Mouse (Mus musculus): ENCODE results near the gene Pla2g16. TPM values are rescaled to one million over a fixed set of nuclear protein-coding genes. Genes with fewer than 3 reads are reported as not detected.

The Pla2g16 gene
- 6.0 and 8.6 TPM in 2 replicates for polyA plus RNA-seq (2015; fragmentation: Nextera tagmentation; extraction: Ambion mirVana)

- Histone ChIP-seq H3K4me3 (ENCODE audit: low read length) (peak within 1 kb of the TSS; percentile 47), H3K4me1 (ENCODE audit: control insufficient read depth, insufficient read depth, low read depth, low read length) (peaks cover 6% of the 10 kb centered on the region; the same call in 1 of the 2 replicates), H3K27ac (ENCODE audit: low read depth, low read length) (no peak within 1 kb of the TSS), H3K9ac (ENCODE audit: low read depth, low read length) (peak within 1 kb of the TSS; percentile 59), H3K36me3 (ENCODE audit: control insufficient read depth, insufficient read depth, low read length) (no peaks in the 10 kb centered on the region), H3K4me2 (ENCODE audit: low read length) (peak within 1 kb of the TSS; percentile 71), H3K27me3 (replicated peaks; ENCODE audit: control insufficient read depth, insufficient read depth, low read length) (peaks cover 2% of the 10 kb centered on the region; the same call in 1 of the 2 replicates), H3K9me3 (ENCODE audit: control insufficient read depth, low read length) (no peaks in the 10 kb centered on the region)
- 1% methylated on average over 27 of the region's 27 CpGs for WGBS
- peak; percentile 82 for ATAC-seq
These were observed at the start of gene Pla2g16 for GRCm38 (mm10) chr19:7557328-7557822. Pla2g16 (plus strand) TSS chr19:7557459.

DNA sequence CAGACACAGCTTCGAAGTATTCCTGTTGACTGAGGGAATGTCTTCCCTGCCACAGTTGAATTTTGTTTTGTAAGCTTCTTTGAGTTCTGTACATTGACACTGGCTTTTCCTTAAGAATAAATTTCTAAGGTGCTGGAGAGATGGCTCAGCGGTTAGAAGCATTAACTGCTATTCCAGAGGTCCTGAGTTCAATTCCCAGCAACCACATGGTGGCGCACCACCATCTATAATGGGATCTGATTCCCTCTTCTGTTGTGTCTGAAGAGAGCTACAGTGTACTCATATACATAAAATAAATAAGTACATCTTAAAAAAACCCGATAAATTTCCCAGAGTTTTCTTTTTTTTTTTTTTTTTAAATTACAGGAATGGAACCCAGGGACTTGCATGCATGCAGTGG, 49.2 kb upstream of the Pla2g16 start:
- no peak for ATAC-seq
- Histone ChIP-seq H3K27ac (ENCODE audit: low read depth, low read length) (no peak overlapping the region), H3K36me3 (ENCODE audit: control insufficient read depth, insufficient read depth, low read length) (peaks cover 8% of the 10 kb centered on the region), H3K9me3 (ENCODE audit: control insufficient read depth, low read length) (no peaks in the 10 kb centered on the region), H3K4me3 (ENCODE audit: low read length) (no peak overlapping the region), H3K9ac (ENCODE audit: low read depth, low read length) (no peak overlapping the region), H3K27me3 (replicated peaks; ENCODE audit: control insufficient read depth, insufficient read depth, low read length) (no peaks in the 10 kb centered on the region), H3K4me1 (ENCODE audit: control insufficient read depth, insufficient read depth, low read depth, low read length) (no peaks in the 10 kb centered on the region), H3K4me2 (ENCODE audit: low read length) (no peak overlapping the region)
- WGBS = 71% methylated on average over 4 of the region's 4 CpGs

GRCm38 (mm10) chr19:7516437-7516836, 40.8 kb upstream of the Pla2g16 start:
- H3K4me1 ChIP-seq (ENCODE audit: control insufficient read depth, insufficient read depth, low read depth, low read length) = no peaks in the 10 kb centered on the region
- no peak overlapping the region for H3K9ac ChIP-seq (ENCODE audit: low read depth, low read length)
- H3K4me2 ChIP-seq (ENCODE audit: low read length) = no peak overlapping the region
- H3K27ac ChIP-seq (ENCODE audit: low read depth, low read length) = no peak overlapping the region
- no peak overlapping the region for H3K4me3 ChIP-seq (ENCODE audit: low read length)
- H3K27me3 ChIP-seq (replicated peaks; ENCODE audit: control insufficient read depth, insufficient read depth, low read length) = no peaks in the 10 kb centered on the region
- H3K9me3 ChIP-seq (ENCODE audit: control insufficient read depth, low read length) = no peaks in the 10 kb centered on the region
- no peak for ATAC-seq
- 94% methylated on average over 1 of the region's 1 CpGs for WGBS
- H3K36me3 ChIP-seq (ENCODE audit: control insufficient read depth, insufficient read depth, low read length) = peaks cover 7% of the 10 kb centered on the region

- Histone ChIP-seq H3K4me3 (ENCODE audit: low read length) (no peak overlapping the region), H3K9ac (ENCODE audit: low read depth, low read length) (no peak overlapping the region), H3K4me2 (ENCODE audit: low read length) (no peak overlapping the region), H3K4me1 (ENCODE audit: control insufficient read depth, insufficient read depth, low read depth, low read length) (no peaks in the 10 kb centered on the region), H3K9me3 (ENCODE audit: control insufficient read depth, low read length) (0 out of 2 replicates have a peak, but pooled peaks cover 2% of the 10 kb centered on the region), H3K36me3 (ENCODE audit: control insufficient read depth, insufficient read depth, low read length) (peaks cover 17% of the 10 kb centered on the region), H3K27ac (ENCODE audit: low read depth, low read length) (no peak overlapping the region), H3K27me3 (replicated peaks; ENCODE audit: control insufficient read depth, insufficient read depth, low read length) (no peaks in the 10 kb centered on the region)
- 95% methylated on average over 3 of the region's 3 CpGs for WGBS
- ATAC-seq = no peak
These were observed 35.6 kb upstream of the Pla2g16 start for GRCm38 (mm10) chr19:7521619-7522018.

DNA sequence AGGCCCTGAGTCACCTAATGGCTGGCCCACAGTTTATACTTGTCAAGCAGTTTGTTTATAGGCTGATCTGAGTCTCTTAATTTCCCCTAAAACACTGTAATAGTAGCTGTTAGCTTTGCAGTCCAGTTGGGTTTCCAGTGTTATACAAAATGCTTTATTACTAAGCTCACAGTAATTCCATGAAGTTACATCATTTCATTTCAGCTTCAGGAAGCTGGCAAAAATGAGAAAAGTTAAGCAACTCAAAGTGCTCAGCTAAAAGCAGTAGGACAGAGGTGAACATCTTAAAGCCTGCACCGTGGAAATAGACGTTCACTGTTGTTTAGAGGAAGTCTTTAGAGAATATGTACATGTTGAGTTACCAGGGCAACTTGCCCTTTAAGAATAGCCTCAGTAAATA, 34.4 kb upstream of the Pla2g16 start:
- no peak overlapping the region for H3K4me3 ChIP-seq (ENCODE audit: low read length)

DNA sequence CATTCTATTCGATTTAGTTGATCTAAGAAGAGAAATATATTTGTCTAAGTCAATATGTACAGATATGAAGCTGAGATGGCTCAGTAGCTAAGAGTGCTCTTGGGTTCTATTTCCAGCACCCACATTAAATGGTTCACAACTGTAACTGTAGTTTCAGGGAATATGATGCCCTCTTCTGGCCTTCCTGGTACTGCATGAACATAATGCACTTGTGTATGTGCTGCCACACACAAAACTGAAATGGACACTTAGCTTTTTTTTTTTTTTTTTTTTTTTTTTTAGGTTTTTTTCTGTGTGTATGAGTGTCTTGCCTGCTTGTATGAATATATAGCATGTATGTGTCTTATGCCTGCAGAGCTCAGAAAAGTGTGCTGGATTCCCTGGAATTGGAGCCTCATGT, 34.0 kb upstream of the Pla2g16 start:
- no peak overlapping the region for H3K9ac ChIP-seq (ENCODE audit: low read depth, low read length)
- no peaks in the 10 kb centered on the region for H3K4me1 ChIP-seq (ENCODE audit: control insufficient read depth, insufficient read depth, low read depth, low read length)
- no peak overlapping the region for H3K4me3 ChIP-seq (ENCODE audit: low read length)
- H3K27ac ChIP-seq (ENCODE audit: low read depth, low read length) = no peak overlapping the region
- H3K36me3 ChIP-seq (ENCODE audit: control insufficient read depth, insufficient read depth, low read length) = peaks cover 17% of the 10 kb centered on the region
- ATAC-seq = no peak
- H3K9me3 ChIP-seq (ENCODE audit: control insufficient read depth, low read length) = 0 out of 2 replicates have a peak, but pooled peaks cover 2% of the 10 kb centered on the region
- H3K4me2 ChIP-seq (ENCODE audit: low read length) = no peak overlapping the region
- WGBS = 100% methylated on average over 1 of the region's 1 CpGs
- no peaks in the 10 kb centered on the region for H3K27me3 ChIP-seq (replicated peaks; ENCODE audit: control insufficient read depth, insufficient read depth, low read length)

More for the DNA sequence above, 34.4 kb upstream of the Pla2g16 start:
- Histone ChIP-seq H3K4me2 (ENCODE audit: low read length) (no peak overlapping the region), H3K27ac (ENCODE audit: low read depth, low read length) (no peak overlapping the region), H3K27me3 (replicated peaks; ENCODE audit: control insufficient read depth, insufficient read depth, low read length) (no peaks in the 10 kb centered on the region), H3K9me3 (ENCODE audit: control insufficient read depth, low read length) (0 out of 2 replicates have a peak, but pooled peaks cover 2% of the 10 kb centered on the region), H3K4me1 (ENCODE audit: control insufficient read depth, insufficient read depth, low read depth, low read length) (no peaks in the 10 kb centered on the region), H3K36me3 (ENCODE audit: control insufficient read depth, insufficient read depth, low read length) (peaks cover 17% of the 10 kb centered on the region), H3K9ac (ENCODE audit: low read depth, low read length) (no peak overlapping the region)
- ATAC-seq = no peak
- 90% methylated on average over 2 of the region's 2 CpGs for WGBS

DNA sequence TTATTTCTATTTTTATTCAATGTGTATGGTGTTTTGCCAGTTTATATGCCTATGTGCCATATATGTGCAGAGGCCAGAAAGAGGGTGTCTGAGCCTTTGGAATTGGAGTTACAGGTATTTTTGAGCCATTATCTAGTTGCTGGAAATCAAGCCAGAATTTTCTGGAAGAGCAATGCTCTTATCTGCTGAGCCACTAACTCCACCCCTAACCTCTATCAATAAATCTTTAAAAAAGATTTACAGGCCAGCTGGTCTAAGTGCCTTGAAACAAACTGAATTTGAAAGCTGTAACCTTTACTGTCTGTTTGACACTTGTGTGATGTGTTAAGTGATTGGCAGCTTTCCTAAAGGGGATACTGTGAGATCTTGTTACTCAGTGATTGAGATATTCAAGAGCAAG, 33.5 kb upstream of the Pla2g16 start:
- Histone ChIP-seq H3K4me3 (ENCODE audit: low read length) (no peak overlapping the region), H3K4me2 (ENCODE audit: low read length) (no peak overlapping the region), H3K36me3 (ENCODE audit: control insufficient read depth, insufficient read depth, low read length) (peaks cover 15% of the 10 kb centered on the region), H3K9ac (ENCODE audit: low read depth, low read length) (no peak overlapping the region), H3K27me3 (replicated peaks; ENCODE audit: control insufficient read depth, insufficient read depth, low read length) (no peaks in the 10 kb centered on the region), H3K27ac (ENCODE audit: low read depth, low read length) (no peak overlapping the region), H3K4me1 (ENCODE audit: control insufficient read depth, insufficient read depth, low read depth, low read length) (no peaks in the 10 kb centered on the region), H3K9me3 (ENCODE audit: control insufficient read depth, low read length) (0 out of 2 replicates have a peak, but pooled peaks cover 2% of the 10 kb centered on the region)
- no peak for ATAC-seq

- Histone ChIP-seq H3K27me3 (replicated peaks; ENCODE audit: control insufficient read depth, insufficient read depth, low read length) (no peaks in the 10 kb centered on the region), H3K9ac (ENCODE audit: low read depth, low read length) (no peak overlapping the region), H3K4me3 (ENCODE audit: low read length) (no peak overlapping the region), H3K9me3 (ENCODE audit: control insufficient read depth, low read length) (0 out of 2 replicates have a peak, but pooled peaks cover 2% of the 10 kb centered on the region), H3K36me3 (ENCODE audit: control insufficient read depth, insufficient read depth, low read length) (peaks cover 18% of the 10 kb centered on the region), H3K27ac (ENCODE audit: low read depth, low read length) (no peak overlapping the region), H3K4me2 (ENCODE audit: low read length) (no peak overlapping the region), H3K4me1 (ENCODE audit: control insufficient read depth, insufficient read depth, low read depth, low read length) (no peaks in the 10 kb centered on the region)
- 82% methylated on average over 3 of the region's 3 CpGs for WGBS
- no peak for ATAC-seq
These were observed 32.4 kb upstream of the Pla2g16 start for GRCm38 (mm10) chr19:7524879-7525278.

DNA sequence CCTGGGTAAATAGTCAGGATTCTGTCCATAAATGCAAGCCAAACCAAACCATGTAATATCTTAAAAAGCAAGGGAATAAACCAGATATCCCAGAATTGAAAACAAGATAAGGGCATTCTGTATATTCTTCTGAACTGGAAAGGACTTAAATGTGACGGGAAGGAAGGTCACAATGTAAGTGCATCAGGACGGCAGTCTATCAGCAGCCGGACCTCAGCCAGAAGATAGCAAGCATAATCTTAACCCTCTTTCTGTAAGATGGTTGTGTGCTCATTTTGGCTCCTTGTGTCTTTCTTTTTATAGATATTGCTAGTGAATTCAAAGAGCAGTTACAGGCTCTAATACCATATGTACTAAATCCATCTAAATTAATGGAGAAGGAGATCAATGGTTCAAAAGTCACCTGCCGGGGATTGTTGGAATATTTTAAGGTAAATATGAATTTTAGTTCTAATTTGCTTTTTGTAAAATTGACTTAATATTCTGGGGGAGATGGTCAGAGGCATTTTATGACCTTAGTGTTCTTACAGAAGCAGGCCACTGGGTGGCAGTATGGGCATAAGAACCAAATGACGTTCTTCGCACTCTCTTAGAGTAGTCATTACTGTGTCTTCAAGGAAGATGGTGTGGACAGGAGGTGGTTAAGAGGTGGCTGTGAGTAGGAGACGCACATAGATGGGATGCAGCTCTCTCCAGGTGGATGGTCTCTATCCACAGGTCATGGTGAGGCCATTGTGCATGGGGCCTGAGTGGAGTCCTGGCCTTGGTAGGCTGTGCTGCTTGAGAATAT, 28.4 kb upstream of the Pla2g16 start:
- no peak overlapping the region for H3K4me3 ChIP-seq (ENCODE audit: low read length)
- no peaks in the 10 kb centered on the region for H3K4me1 ChIP-seq (ENCODE audit: control insufficient read depth, insufficient read depth, low read depth, low read length)
- peaks cover 13% of the 10 kb centered on the region for H3K36me3 ChIP-seq (ENCODE audit: control insufficient read depth, insufficient read depth, low read length)
- peak; percentile 74 for ATAC-seq
- no peak overlapping the region for H3K9ac ChIP-seq (ENCODE audit: low read depth, low read length)
- no peaks in the 10 kb centered on the region for H3K27me3 ChIP-seq (replicated peaks; ENCODE audit: control insufficient read depth, insufficient read depth, low read length)
- H3K9me3 ChIP-seq (ENCODE audit: control insufficient read depth, low read length) = no peaks in the 10 kb centered on the region
- H3K4me2 ChIP-seq (ENCODE audit: low read length) = no peak overlapping the region
- 53% methylated on average over 7 of the region's 7 CpGs for WGBS
- no peak overlapping the region for H3K27ac ChIP-seq (ENCODE audit: low read depth, low read length)

All from hindbrain, embryonic 16.5 days (tissue).